Mouse (Mus musculus) mature B cell (primary cell): ENCODE measurements around the gene Ccl21b.
"Not testable (repeated sequence)": the region's sequence is repeated elsewhere in the genome, so short reads cannot be mapped to it uniquely, and the experiment has no call there.

Experiments used
- in situ Hi-C: fragments of 300-500 bp; cut with MboI; formaldehyde crosslinking; loops from 2 replicates; pipeline ENCODE4 v1.14.3; 2019

The Ccl21b gene

GRCm38 (mm10) chr4:42255467-42255866 lies at the start of gene Ccl21b:
TSS of gene Ccl21b (plus strand) at chr4:42255767.
- in situ Hi-C loops: not testable (repeated sequence)

- in situ Hi-C loops: not testable (repeated sequence)
These were observed 15.2 kb upstream of the Ccl21b start, which contains the start of gene Gm10600 for GRCm38 (mm10) chr4:42240339-42240738. TSS of gene Gm10600 (plus strand) at chr4:42240639.

GRCm38 (mm10) chr4:42293967-42294366 lies 38.4 kb downstream of the Ccl21b start, which contains the start of gene Gm21953:
TSS of gene Gm21953 (plus strand) at chr4:42294267.
- in situ Hi-C loops: not testable (repeated sequence)
